Mouse (Mus musculus): ENCODE measurements around the gene Prom1. TPM values are rescaled to one million over a fixed set of nuclear protein-coding genes. Genes with fewer than 3 reads are reported as not detected.
A peak's percentile ranks its signal among the peaks of the same experiment; 100 is the strongest.

Prom1 gene
- polyA plus RNA-seq, 1 experiment from 2014 or later, result 8.0 TPM

DNA sequence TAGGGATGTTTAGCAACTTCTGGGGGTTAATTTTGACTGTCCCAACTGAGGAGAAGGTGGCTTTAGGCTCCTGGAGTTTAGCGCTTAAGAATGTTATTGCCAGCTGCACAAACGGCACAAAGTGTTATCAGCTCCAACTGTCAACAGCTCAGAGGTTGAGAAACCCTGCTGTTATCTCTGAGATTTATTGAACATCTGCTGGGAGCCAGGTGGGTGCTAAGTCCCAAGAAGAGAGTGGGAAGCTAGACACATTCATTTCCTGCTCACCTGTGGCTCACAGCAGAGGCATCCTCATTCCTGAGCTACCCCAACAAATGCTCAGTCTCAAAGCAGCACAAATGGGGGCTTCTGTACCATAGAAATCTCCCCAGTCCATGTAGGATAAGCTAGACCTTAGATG, 130.7 kb downstream of the Prom1 start:
- peak; percentile 49; the same call in 1 of the 2 replicates for ATAC-seq (replicated peaks; ENCODE audit: extremely low read depth, insufficient read depth, low FRiP score)
- 23% methylated on average over 2 of the region's 2 CpGs for WGBS
- H3K27ac ChIP-seq (ENCODE audit: low read length), result 0 out of 2 replicates have a peak overlapping the region, but pooled peaks have one; percentile 3

DNA sequence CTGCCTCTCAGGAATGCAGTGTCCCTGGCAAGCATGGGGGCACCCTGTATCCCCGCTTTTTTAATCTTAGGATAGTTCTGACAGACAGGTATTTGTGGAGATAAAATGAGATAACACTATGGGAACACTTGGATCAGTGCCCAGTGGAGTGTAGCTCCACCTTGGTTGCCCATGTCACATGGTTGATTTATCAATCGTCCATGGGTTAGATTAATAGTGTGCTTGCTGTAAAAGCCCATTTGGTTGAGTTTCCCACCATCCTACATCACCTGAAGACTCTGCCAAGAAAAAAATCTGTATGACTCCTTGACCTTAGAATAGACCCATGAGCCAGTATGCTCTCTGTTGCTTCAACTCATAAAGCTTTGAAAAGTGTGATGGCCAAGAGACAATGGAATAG, 131.3 kb downstream of the Prom1 start:
- H3K4me3 ChIP-seq (ENCODE audit: low read length), result no peak overlapping the region

More for the DNA sequence above, 130.7 kb downstream of the Prom1 start:
- H3K36me3 ChIP-seq (ENCODE audit: control insufficient read depth, insufficient read depth), result no peaks in the 10 kb centered on the region
- no peaks in the 10 kb centered on the region for H3K9me3 ChIP-seq (replicated peaks; ENCODE audit: control insufficient read depth, low read length)
- no peak overlapping the region for H3K9ac ChIP-seq (ENCODE audit: low read length)
- H3K4me3 ChIP-seq (ENCODE audit: low read length), result no peak overlapping the region
- H3K4me2 ChIP-seq (ENCODE audit: low read depth, low read length), result no peak overlapping the region
- no peaks in the 10 kb centered on the region for H3K27me3 ChIP-seq (ENCODE audit: control insufficient read depth, insufficient read depth, low read length)
- no peaks in the 10 kb centered on the region for H3K4me1 ChIP-seq (ENCODE audit: control insufficient read depth, insufficient read depth, low read length)

GRCm38 (mm10) chr5:43968634-43969033, 133.2 kb downstream of the Prom1 start:
- no peaks in the 10 kb centered on the region for H3K27me3 ChIP-seq (ENCODE audit: control insufficient read depth, insufficient read depth, low read length)

More for the DNA sequence above, 131.3 kb downstream of the Prom1 start:
- Histone ChIP-seq H3K36me3 (ENCODE audit: control insufficient read depth, insufficient read depth) (no peaks in the 10 kb centered on the region), H3K4me1 (ENCODE audit: control insufficient read depth, insufficient read depth, low read length) (no peaks in the 10 kb centered on the region), H3K9ac (ENCODE audit: low read length) (no peak overlapping the region), H3K4me2 (ENCODE audit: low read depth, low read length) (no peak overlapping the region), H3K27ac (ENCODE audit: low read length) (0 out of 2 replicates have a peak overlapping the region, but pooled peaks have one; percentile 3), H3K27me3 (ENCODE audit: control insufficient read depth, insufficient read depth, low read length) (no peaks in the 10 kb centered on the region), H3K9me3 (replicated peaks; ENCODE audit: control insufficient read depth, low read length) (no peaks in the 10 kb centered on the region)
- no peak for ATAC-seq (replicated peaks; ENCODE audit: extremely low read depth, insufficient read depth, low FRiP score)
- 58% methylated on average over 2 of the region's 2 CpGs for WGBS

DNA sequence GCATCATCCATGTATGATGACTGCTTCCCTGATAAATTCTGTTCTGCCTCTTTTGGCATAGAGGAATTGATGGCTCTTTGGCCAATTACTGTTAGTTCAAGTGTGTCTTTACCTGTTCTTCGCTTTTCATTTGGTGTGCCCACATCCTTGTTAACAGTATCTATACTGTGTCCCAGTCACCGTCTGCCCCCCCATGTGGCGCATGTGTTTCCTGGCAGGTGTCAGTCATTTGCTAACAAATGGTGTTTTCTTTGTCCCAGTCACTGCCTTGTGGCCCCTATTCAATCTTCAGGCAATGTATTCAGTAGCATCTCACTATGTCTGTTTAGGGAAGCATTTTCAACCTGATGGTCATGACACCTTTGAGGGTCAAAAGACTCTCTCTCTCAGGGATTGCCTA, 140.8 kb downstream of the Prom1 start:
- Histone ChIP-seq H3K36me3 (ENCODE audit: control insufficient read depth, insufficient read depth) (no peaks in the 10 kb centered on the region), H3K9me3 (replicated peaks; ENCODE audit: control insufficient read depth, low read length) (no peaks in the 10 kb centered on the region), H3K4me2 (ENCODE audit: low read depth, low read length) (no peak overlapping the region), H3K4me1 (ENCODE audit: control insufficient read depth, insufficient read depth, low read length) (no peaks in the 10 kb centered on the region), H3K27me3 (ENCODE audit: control insufficient read depth, insufficient read depth, low read length) (no peaks in the 10 kb centered on the region), H3K4me3 (ENCODE audit: low read length) (no peak overlapping the region), H3K9ac (ENCODE audit: low read length) (no peak overlapping the region), H3K27ac (ENCODE audit: low read length) (no peak overlapping the region)
- no peak for ATAC-seq (replicated peaks; ENCODE audit: extremely low read depth, insufficient read depth, low FRiP score)
- WGBS, result 79% methylated on average over 3 of the region's 3 CpGs

More at GRCm38 (mm10) chr5:43968634-43969033, 133.2 kb downstream of the Prom1 start:
- Histone ChIP-seq H3K4me1 (ENCODE audit: control insufficient read depth, insufficient read depth, low read length) (no peaks in the 10 kb centered on the region), H3K4me2 (ENCODE audit: low read depth, low read length) (no peak overlapping the region), H3K9me3 (replicated peaks; ENCODE audit: control insufficient read depth, low read length) (no peaks in the 10 kb centered on the region), H3K27ac (ENCODE audit: low read length) (no peak overlapping the region), H3K4me3 (ENCODE audit: low read length) (no peak overlapping the region), H3K9ac (ENCODE audit: low read length) (no peak overlapping the region), H3K36me3 (ENCODE audit: control insufficient read depth, insufficient read depth) (no peaks in the 10 kb centered on the region)
- ATAC-seq (replicated peaks; ENCODE audit: extremely low read depth, insufficient read depth, low FRiP score), result no peak
- WGBS, result 57% methylated on average over 2 of the region's 2 CpGs

- H3K4me1 ChIP-seq (ENCODE audit: control insufficient read depth, insufficient read depth, low read length), result no peaks in the 10 kb centered on the region
- 75% methylated on average over 3 of the region's 3 CpGs for WGBS
- no peaks in the 10 kb centered on the region for H3K27me3 ChIP-seq (ENCODE audit: control insufficient read depth, insufficient read depth, low read length)
These were observed 141.9 kb downstream of the Prom1 start for GRCm38 (mm10) chr5:43959884-43960440.

GRCm38 (mm10) chr5:43953241-43953640, 148.6 kb downstream of the Prom1 start:
- Histone ChIP-seq H3K36me3 (ENCODE audit: control insufficient read depth, insufficient read depth) (no peaks in the 10 kb centered on the region), H3K9ac (ENCODE audit: low read length) (no peak overlapping the region), H3K4me3 (ENCODE audit: low read length) (no peak overlapping the region), H3K27ac (ENCODE audit: low read length) (no peak overlapping the region), H3K9me3 (replicated peaks; ENCODE audit: control insufficient read depth, low read length) (no peaks in the 10 kb centered on the region), H3K4me1 (ENCODE audit: control insufficient read depth, insufficient read depth, low read length) (peaks cover 9% of the 10 kb centered on the region), H3K4me2 (ENCODE audit: low read depth, low read length) (no peak overlapping the region), H3K27me3 (ENCODE audit: control insufficient read depth, insufficient read depth, low read length) (no peaks in the 10 kb centered on the region)
- no peak for ATAC-seq (replicated peaks; ENCODE audit: extremely low read depth, insufficient read depth, low FRiP score)
- 70% methylated on average over 1 of the region's 1 CpGs for WGBS

More at GRCm38 (mm10) chr5:43959884-43960440, 141.9 kb downstream of the Prom1 start:
- no peak for ATAC-seq (replicated peaks; ENCODE audit: extremely low read depth, insufficient read depth, low FRiP score)
- Histone ChIP-seq H3K27ac (ENCODE audit: low read length) (no peak overlapping the region), H3K36me3 (ENCODE audit: control insufficient read depth, insufficient read depth) (no peaks in the 10 kb centered on the region), H3K9ac (ENCODE audit: low read length) (no peak overlapping the region), H3K4me3 (ENCODE audit: low read length) (no peak overlapping the region), H3K9me3 (replicated peaks; ENCODE audit: control insufficient read depth, low read length) (no peaks in the 10 kb centered on the region), H3K4me2 (ENCODE audit: low read depth, low read length) (no peak overlapping the region)

DNA sequence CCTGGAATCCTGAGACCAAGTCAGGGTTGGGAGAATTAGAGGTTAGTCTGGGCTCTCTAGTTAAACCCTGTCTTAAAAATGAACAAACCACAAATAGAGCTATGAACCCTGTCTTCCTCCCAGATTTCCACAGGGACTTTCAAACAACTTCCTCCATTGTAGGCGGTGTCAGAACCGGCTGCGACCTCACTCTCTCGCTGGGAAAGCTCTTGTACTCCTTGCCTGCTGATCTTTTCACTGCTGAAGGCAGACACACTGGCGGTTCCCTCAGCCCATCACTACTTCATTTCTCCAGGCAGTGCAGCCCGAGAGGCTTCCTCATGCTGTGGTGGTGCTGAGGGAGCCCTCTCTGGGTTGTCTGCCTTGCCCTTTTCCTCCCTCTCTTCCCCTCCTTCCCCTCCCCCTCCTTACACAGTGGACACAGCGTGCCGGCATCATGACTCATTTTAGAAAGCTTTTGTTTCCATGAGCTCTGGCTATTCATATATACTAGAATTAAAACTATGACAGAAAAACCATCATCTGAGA, 153.0 kb downstream of the Prom1 start:
- no peaks in the 10 kb centered on the region for H3K9me3 ChIP-seq (replicated peaks; ENCODE audit: control insufficient read depth, low read length)
- H3K9ac ChIP-seq (ENCODE audit: low read length), result peak overlapping the region; percentile 27
- no peaks in the 10 kb centered on the region for H3K27me3 ChIP-seq (ENCODE audit: control insufficient read depth, insufficient read depth, low read length)
- ATAC-seq (replicated peaks; ENCODE audit: extremely low read depth, insufficient read depth, low FRiP score), result peak; percentile 50; the same call in 1 of the 2 replicates
- H3K36me3 ChIP-seq (ENCODE audit: control insufficient read depth, insufficient read depth), result no peaks in the 10 kb centered on the region
- 4% methylated on average over 8 of the region's 8 CpGs for WGBS
- H3K4me3 ChIP-seq (ENCODE audit: low read length), result peak overlapping the region; percentile 54
- peak overlapping the region; percentile 90 for H3K4me2 ChIP-seq (ENCODE audit: low read depth, low read length)
- peaks cover 12% of the 10 kb centered on the region for H3K4me1 ChIP-seq (ENCODE audit: control insufficient read depth, insufficient read depth, low read length)
- H3K27ac ChIP-seq (ENCODE audit: low read length), result peak overlapping the region; percentile 68

- peak overlapping the region; percentile 54 for H3K4me3 ChIP-seq (ENCODE audit: low read length)
- ATAC-seq (replicated peaks; ENCODE audit: extremely low read depth, insufficient read depth, low FRiP score), result peak; percentile 77
- H3K27me3 ChIP-seq (ENCODE audit: control insufficient read depth, insufficient read depth, low read length), result no peaks in the 10 kb centered on the region
- peaks cover 12% of the 10 kb centered on the region for H3K4me1 ChIP-seq (ENCODE audit: control insufficient read depth, insufficient read depth, low read length)
- no peaks in the 10 kb centered on the region for H3K9me3 ChIP-seq (replicated peaks; ENCODE audit: control insufficient read depth, low read length)
- H3K9ac ChIP-seq (ENCODE audit: low read length), result peak overlapping the region; percentile 49
- no peaks in the 10 kb centered on the region for H3K36me3 ChIP-seq (ENCODE audit: control insufficient read depth, insufficient read depth)
- peak overlapping the region; percentile 90 for H3K4me2 ChIP-seq (ENCODE audit: low read depth, low read length)
- H3K27ac ChIP-seq (ENCODE audit: low read length), result peak overlapping the region; percentile 68
- WGBS, result 3% methylated on average over 27 of the region's 27 CpGs
These were observed 153.6 kb downstream of the Prom1 start for GRCm38 (mm10) chr5:43948111-43948743.

- Histone ChIP-seq H3K9ac (ENCODE audit: low read length) (no peak overlapping the region), H3K27ac (ENCODE audit: low read length) (peak overlapping the region; percentile 9; the same call in 1 of the 2 replicates), H3K9me3 (replicated peaks; ENCODE audit: control insufficient read depth, low read length) (no peaks in the 10 kb centered on the region), H3K4me3 (ENCODE audit: low read length) (peak overlapping the region; percentile 54), H3K4me1 (ENCODE audit: control insufficient read depth, insufficient read depth, low read length) (peaks cover 12% of the 10 kb centered on the region), H3K27me3 (ENCODE audit: control insufficient read depth, insufficient read depth, low read length) (no peaks in the 10 kb centered on the region), H3K4me2 (ENCODE audit: low read depth, low read length) (peak overlapping the region; percentile 90), H3K36me3 (ENCODE audit: control insufficient read depth, insufficient read depth) (no peaks in the 10 kb centered on the region)
- WGBS, result 41% methylated on average over 9 of the region's 9 CpGs
- no peak; the same call in 1 of the 2 replicates for ATAC-seq (replicated peaks; ENCODE audit: extremely low read depth, insufficient read depth, low FRiP score)
These were observed 154.4 kb downstream of the Prom1 start for GRCm38 (mm10) chr5:43947330-43947977.
